Mouse (Mus musculus) midbrain, embryonic 15.5 days (tissue): Measurements from ENCODE around the gene Olfr642. TPM values are rescaled to one million over a fixed set of nuclear protein-coding genes. Genes with fewer than 3 reads are reported as not detected.

Source experiments
- ATAC-seq: fragments of 200-750 bp; cut with Nextera tagmentation; replicated peaks from 2 replicates; pipeline ENCODE4 v1.8.0; 2017; ENCODE audit warnings: moderate TSS enrichment
- H3K27ac ChIP-seq: fragments of 300-500 bp; sonication (generic); 2 replicates; pipeline ENCODE4 v1.5.1; 2015; ENCODE audit warnings: mild to moderate bottlenecking, inconsistent platforms
- H3K27me3 ChIP-seq: fragments of 300-500 bp; sonication (generic); replicated peaks from 2 replicates; pipeline ENCODE4 v1.6.1; 2015; ENCODE audit warnings: inconsistent platforms
- H3K36me3 ChIP-seq: fragments of 300-500 bp; sonication (generic); replicated peaks from 2 replicates; pipeline ENCODE4 v1.6.1; 2015; ENCODE audit warnings: inconsistent platforms
- H3K4me1 ChIP-seq: fragments of 300-500 bp; sonication (generic); 2 replicates; pipeline ENCODE4 v1.6.1; 2015; ENCODE audit warnings: inconsistent platforms
- H3K4me2 ChIP-seq: fragments of 300-500 bp; sonication (generic); 2 replicates; pipeline ENCODE4 v1.6.1; 2015; ENCODE audit warnings: inconsistent platforms, mild to moderate bottlenecking, moderate library complexity
- H3K4me3 ChIP-seq: fragments of 300-500 bp; sonication (generic); 2 replicates; pipeline ENCODE4 v1.5.1; 2015; ENCODE audit warnings: mild to moderate bottlenecking, inconsistent platforms
- H3K9ac ChIP-seq: fragments of 300-500 bp; sonication (generic); 2 replicates; pipeline ENCODE4 v1.6.1; 2015; ENCODE audit warnings: mild to moderate bottlenecking, inconsistent platforms
- H3K9me3 ChIP-seq: fragments of 300-500 bp; sonication (generic); 2 replicates; pipeline ENCODE4 v1.6.1; 2016; ENCODE audit warnings: inconsistent platforms
- polyA plus RNA-seq: library from polyadenylated mRNA; unstranded; fragments of >200 nt; fragmentation: Nextera tagmentation; extraction: Ambion mirVana; gene quantifications from 2 replicates; pipeline ENCODE4 v1.2.1, GENCODE M21; 2015

Olfr642 gene
- polyA plus RNA-seq, 1 experiment from 2014 or later = not detected

DNA sequence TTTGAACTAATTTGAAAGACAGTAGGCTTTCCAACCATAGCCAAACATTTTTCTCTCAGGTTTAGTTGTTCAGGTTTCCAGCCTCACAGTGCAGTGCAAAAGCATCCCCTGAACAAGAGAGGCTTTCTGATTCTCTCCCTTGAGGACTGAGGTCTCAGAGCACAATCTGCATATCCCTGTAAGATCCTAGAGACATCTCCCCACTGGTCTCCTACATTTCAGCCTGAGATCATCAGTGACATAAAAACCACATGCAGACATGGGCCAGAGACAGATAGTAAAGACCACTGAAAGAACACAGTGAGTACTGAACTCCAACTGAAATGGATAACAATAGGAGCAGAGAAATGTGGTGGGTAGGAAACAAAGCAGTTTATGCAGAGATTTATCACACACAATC is 54.0 kb downstream of the Olfr642 start, which contains the start of gene Olfr638:
Olfr638 (plus strand) TSS at position 301 of the 400 bp plus-strand sequence.
- H3K4me1 ChIP-seq = no peaks in the 10 kb centered on the region
- no peaks in the 10 kb centered on the region for H3K27me3 ChIP-seq
- H3K36me3 ChIP-seq = no peaks in the 10 kb centered on the region
- H3K4me3 ChIP-seq = no peak within 1 kb of the TSS
- ATAC-seq = no peak
- H3K9me3 ChIP-seq = no peaks in the 10 kb centered on the region
- H3K9ac ChIP-seq = no peak within 1 kb of the TSS
- H3K27ac ChIP-seq = no peak within 1 kb of the TSS
- H3K4me2 ChIP-seq = no peak within 1 kb of the TSS

Other genes with a start within 250 kb of the Olfr642 start
- gene Hbb-bt, start 238.7 kb downstream of the Olfr642 start, polyA plus RNA-seq = 1,363 and 1,680 TPM in 2 replicates
- gene Hbb-bs, start 224.6 kb downstream of the Olfr642 start, polyA plus RNA-seq = 4,007 and 5,156 TPM in 2 replicates
- not detected in 2 replicates for gene Hbb-bh2, start 212.1 kb downstream of the Olfr642 start, polyA plus RNA-seq
- 1.8 and 2.5 TPM in 2 replicates for gene Hbb-bh1, start 209.5 kb downstream of the Olfr642 start, polyA plus RNA-seq
- 155 and 221 TPM in 2 replicates for gene Hbb-y, start 199.4 kb downstream of the Olfr642 start, polyA plus RNA-seq
- not detected in 2 replicates for gene Olfr66, start 166.4 kb downstream of the Olfr642 start, polyA plus RNA-seq
- not detected in 2 replicates for gene Olfr64, start 158.2 kb downstream of the Olfr642 start, polyA plus RNA-seq
- gene Olfr65, start 149.2 kb downstream of the Olfr642 start, polyA plus RNA-seq = not detected in 2 replicates
- gene Olfr631, start 123.8 kb downstream of the Olfr642 start, polyA plus RNA-seq = not detected in 2 replicates
- not detected in 2 replicates for gene Olfr632, start 118.3 kb downstream of the Olfr642 start, polyA plus RNA-seq
- gene Olfr633, start 108.2 kb downstream of the Olfr642 start, polyA plus RNA-seq = not detected in 2 replicates
- gene Olfr635, start 81.5 kb downstream of the Olfr642 start, polyA plus RNA-seq = 0.01 and 0.03 TPM in 2 replicates
- not detected in 2 replicates for gene Olfr638, start 53.9 kb downstream of the Olfr642 start, polyA plus RNA-seq
- 0.04 TPM in 1 of 2 replicates, not detected in the other for gene Olfr639, start 35.4 kb downstream of the Olfr642 start, polyA plus RNA-seq
- not detected in 2 replicates for gene Olfr640, start 27.1 kb downstream of the Olfr642 start, polyA plus RNA-seq
- not detected in 2 replicates for gene Olfr641, start 17.2 kb downstream of the Olfr642 start, polyA plus RNA-seq
- not detected in 2 replicates for gene 4930516K23Rik, start 8.8 kb upstream of the Olfr642 start, polyA plus RNA-seq
- gene Olfr644, start 19.2 kb upstream of the Olfr642 start, polyA plus RNA-seq = not detected in 2 replicates
- gene Olfr645, start 32.8 kb upstream of the Olfr642 start, polyA plus RNA-seq = not detected in 2 replicates
- not detected in 2 replicates for gene Olfr646, start 52.2 kb upstream of the Olfr642 start, polyA plus RNA-seq
- not detected in 2 replicates for gene Ubqln5, start 77.2 kb upstream of the Olfr642 start, polyA plus RNA-seq
- not detected in 2 replicates for gene Olfr643, start 84.7 kb upstream of the Olfr642 start, polyA plus RNA-seq
- not detected in 2 replicates for gene Ubqln3, start 90.6 kb upstream of the Olfr642 start, polyA plus RNA-seq
- gene Ubqlnl, start 97.9 kb upstream of the Olfr642 start, polyA plus RNA-seq = not detected in 2 replicates
- gene Olfm5, start 112.2 kb upstream of the Olfr642 start, polyA plus RNA-seq = not detected in 2 replicates
- 0.38 and 0.56 TPM in 2 replicates for gene Olfr648, start 130.7 kb upstream of the Olfr642 start, polyA plus RNA-seq
- not detected in 2 replicates for gene Olfr649, start 143.3 kb upstream of the Olfr642 start, polyA plus RNA-seq
- gene Trim6, start 166.1 kb upstream of the Olfr642 start, polyA plus RNA-seq = 0.24 and 0.31 TPM in 2 replicates
- gene Trim34a, start 191.8 kb upstream of the Olfr642 start, polyA plus RNA-seq = 0.94 and 1.2 TPM in 2 replicates
- gene Trim5, start 235.4 kb upstream of the Olfr642 start, polyA plus RNA-seq = 0.15 and 0.30 TPM in 2 replicates